Comparison of ENCODE assay signal across 8 mouse cellular contexts in genomic region chr4:149990954-149991633, GRCm38 (mm10). TPM values are rescaled to one million over a fixed set of nuclear protein-coding genes. Genes with fewer than 3 reads are reported as not detected.
A peak's percentile ranks its signal among the peaks of the same experiment; 100 is the strongest.
DNase-seq lines count a peak whose midpoint lies in the region; ATAC-seq lines count a peak whose summit lies in the region.

No protein-coding gene starts in this region.

- peak; percentile 16 for ATAC-seq in lung, embryonic 16.5 days (ENCODE audit: low read depth)
- peak; percentile 27; the same call in 1 of the 2 replicates for ATAC-seq in intestine, embryonic 16.5 days
- ATAC-seq in liver, embryonic 15.5 days (ENCODE audit: insufficient read depth) = peak; percentile 17
- no peak for ATAC-seq in megakaryocyte, adult 5-6 weeks (ENCODE audit: poor library complexity, severe bottlenecking)

- DNase-seq in lung, postnatal 10 days = no peak
- DNase-seq in embryonic facial prominence, embryonic 10.5 days (ENCODE audit: low spot score) = peak; percentile 57
- DNase-seq in spleen, postnatal 14 days (ENCODE audit: low spot score in 2 of 2) = no peak
- no peak for DNase-seq in adipocyte (ENCODE audit: low spot score)

- H3K9ac ChIP-seq in lung, embryonic 16.5 days (ENCODE audit: low read length) = no peak overlapping the region
- peak overlapping the region; percentile 69 for H3K9ac ChIP-seq in intestine, embryonic 16.5 days (ENCODE audit: low read depth, low read length)
- no peak overlapping the region for H3K9ac ChIP-seq in liver, embryonic 15.5 days

- no peak overlapping the region for H3K4me3 ChIP-seq in lung, embryonic 16.5 days (ENCODE audit: low read length)
- H3K4me3 ChIP-seq in embryonic facial prominence, embryonic 10.5 days = peak overlapping the region; percentile 4
- H3K4me3 ChIP-seq in intestine, embryonic 16.5 days (ENCODE audit: low read length) = 0 out of 2 replicates have a peak overlapping the region, but pooled peaks have one; percentile 9
- H3K4me3 ChIP-seq in liver, embryonic 15.5 days (replicated peaks) = no peak overlapping the region

- H3K4me1 ChIP-seq in lung, embryonic 16.5 days (replicated peaks; ENCODE audit: control insufficient read depth, insufficient read depth, low read length) = peaks cover 37% of the 10 kb centered on the region
- peaks cover 35% of the 10 kb centered on the region for H3K4me1 ChIP-seq in embryonic facial prominence, embryonic 10.5 days
- H3K4me1 ChIP-seq in intestine, embryonic 16.5 days (ENCODE audit: control insufficient read depth, insufficient read depth, low read length) = peaks cover 48% of the 10 kb centered on the region
- H3K4me1 ChIP-seq in liver, embryonic 15.5 days (replicated peaks) = peaks cover 46% of the 10 kb centered on the region

- no peaks in the 10 kb centered on the region for H3K9me3 ChIP-seq in lung, embryonic 16.5 days (ENCODE audit: control insufficient read depth, low read length)
- no peaks in the 10 kb centered on the region for H3K9me3 ChIP-seq in embryonic facial prominence, embryonic 10.5 days
- no peaks in the 10 kb centered on the region for H3K9me3 ChIP-seq in intestine, embryonic 16.5 days (ENCODE audit: control insufficient read depth, low read length)
- no peaks in the 10 kb centered on the region for H3K9me3 ChIP-seq in liver, embryonic 15.5 days (replicated peaks)

- H3K4me2 ChIP-seq in lung, embryonic 16.5 days (ENCODE audit: low read depth, low read length) = no peak overlapping the region
- H3K4me2 ChIP-seq in intestine, embryonic 16.5 days (ENCODE audit: low read depth, low read length) = peak overlapping the region; percentile 44
- H3K4me2 ChIP-seq in liver, embryonic 15.5 days = peak overlapping the region; percentile 28; the same call in 1 of the 2 replicates

- H3K27me3 ChIP-seq in lung, embryonic 16.5 days (ENCODE audit: control insufficient read depth, insufficient read depth, low read depth, low read length) = no peaks in the 10 kb centered on the region
- H3K27me3 ChIP-seq in embryonic facial prominence, embryonic 10.5 days (replicated peaks; ENCODE audit: low read depth, poor library complexity, severe bottlenecking) = peaks cover 38% of the 10 kb centered on the region
- H3K27me3 ChIP-seq in intestine, embryonic 16.5 days (replicated peaks; ENCODE audit: control insufficient read depth, insufficient read depth, low read length) = no peaks in the 10 kb centered on the region
- no peaks in the 10 kb centered on the region for H3K27me3 ChIP-seq in liver, embryonic 15.5 days

- WGBS in lung, embryonic 16.5 days = 37% methylated on average over 9 of the region's 9 CpGs
- 22% methylated on average over 9 of the region's 9 CpGs for WGBS in embryonic facial prominence, embryonic 10.5 days
- 28% methylated on average over 9 of the region's 9 CpGs for WGBS in intestine, embryonic 16.5 days
- WGBS in liver, embryonic 15.5 days (ENCODE audit: insufficient replicate concordance) = 38% methylated on average over 9 of the region's 9 CpGs

- H3K27ac ChIP-seq in lung, embryonic 16.5 days (ENCODE audit: low read length) = no peak overlapping the region; the same call in 1 of the 2 replicates
- H3K27ac ChIP-seq in embryonic facial prominence, embryonic 10.5 days (replicated peaks) = peak overlapping the region; percentile 52
- H3K27ac ChIP-seq in intestine, embryonic 16.5 days (ENCODE audit: low read length) = peak overlapping the region; percentile 94
- peak overlapping the region; percentile 78 for H3K27ac ChIP-seq in liver, embryonic 15.5 days (replicated peaks)

- peaks cover 5% of the 10 kb centered on the region; the same call in 1 of the 2 replicates for H3K36me3 ChIP-seq in lung, embryonic 16.5 days (ENCODE audit: control insufficient read depth, insufficient read depth, low read length)
- H3K36me3 ChIP-seq in embryonic facial prominence, embryonic 10.5 days (replicated peaks) = no peaks in the 10 kb centered on the region
- no peaks in the 10 kb centered on the region for H3K36me3 ChIP-seq in intestine, embryonic 16.5 days (ENCODE audit: control insufficient read depth, insufficient read depth, low read length)
- H3K36me3 ChIP-seq in liver, embryonic 15.5 days (replicated peaks) = peaks cover 34% of the 10 kb centered on the region

RNA-seq across cellular contexts. Expression of gene H6pd, which starts 17.7 kb away (rescaled TPM):
- 38.3 and 39.6 TPM in 2 replicates for polyA plus RNA-seq in lung, embryonic 16.5 days (2015; fragmentation: Nextera tagmentation; extraction: Ambion mirVana)
- polyA plus RNA-seq in embryonic facial prominence, embryonic 10.5 days (2016; fragmentation: Nextera tagmentation; extraction: Ambion mirVana) = 4.9 and 5.3 TPM in 2 replicates
- 31.6 and 41.6 TPM in 2 replicates for polyA plus RNA-seq in intestine, embryonic 16.5 days (2015; fragmentation: Nextera tagmentation; extraction: Ambion mirVana)
- 16.9 and 21.5 TPM in 2 replicates for polyA plus RNA-seq in liver, embryonic 15.5 days (2015; fragmentation: Nextera tagmentation; extraction: Ambion mirVana)
- total RNA-seq in megakaryocyte, adult 5-6 weeks (2015) = 14.4 and 16.1 TPM in 2 replicates
- total RNA-seq in megakaryocyte, adult 5-6 weeks (2017) = 26.1 and 32.7 TPM in 2 replicates

RNA-seq across cellular contexts. Expression of gene Spsb1, which starts 36.3 kb away (rescaled TPM):
- polyA plus RNA-seq in lung, embryonic 16.5 days (2015; fragmentation: Nextera tagmentation; extraction: Ambion mirVana) = 14.9 and 15.1 TPM in 2 replicates
- 16.7 and 21.4 TPM in 2 replicates for polyA plus RNA-seq in embryonic facial prominence, embryonic 10.5 days (2016; fragmentation: Nextera tagmentation; extraction: Ambion mirVana)
- 17.0 and 20.6 TPM in 2 replicates for polyA plus RNA-seq in intestine, embryonic 16.5 days (2015; fragmentation: Nextera tagmentation; extraction: Ambion mirVana)
- 0.61 and 0.77 TPM in 2 replicates for polyA plus RNA-seq in liver, embryonic 15.5 days (2015; fragmentation: Nextera tagmentation; extraction: Ambion mirVana)
- 0.11 TPM in 1 of 2 replicates, not detected in the other for total RNA-seq in megakaryocyte, adult 5-6 weeks (2015)
- total RNA-seq in megakaryocyte, adult 5-6 weeks (2017) = 0.22 TPM in 1 of 2 replicates, not detected in the other

Comparison
In these comparisons a context has a peak if more than half of its experiments do, and no peak if none do; other contexts are left out.
1. H3K4me3 ChIP-seq: peak in embryonic facial prominence, embryonic 10.5 days (single experiment) and intestine, embryonic 16.5 days (single experiment); none in lung, embryonic 16.5 days (single experiment) and liver, embryonic 15.5 days (single experiment).